Mouse (Mus musculus): ENCODE measurements around the gene Gm5617. TPM values are rescaled to one million over a fixed set of nuclear protein-coding genes. Genes with fewer than 3 reads are reported as not detected.

The Gm5617 gene
- total RNA-seq, 2 experiments from 2014 or later, result 8.0 to 11.3 TPM

Other genes with a start within 250 kb of the Gm5617 start
- 132 and 174 TPM in 2 replicates for gene Nxpe2, start 142.0 kb upstream of the Gm5617 start, total RNA-seq (2014; fragmentation: Nextera tagmentation)
- gene Nxpe2, start 142.0 kb upstream of the Gm5617 start, total RNA-seq (2017), result 89.5 and 143 TPM in 2 replicates
- 209 and 214 TPM in 2 replicates for gene Rexo2, start 14.8 kb upstream of the Gm5617 start, total RNA-seq (2014; fragmentation: Nextera tagmentation)
- 319 and 373 TPM in 2 replicates for gene Rexo2, start 14.8 kb upstream of the Gm5617 start, total RNA-seq (2017)
- gene Rbm7, start 143 bp upstream of the Gm5617 start, total RNA-seq (2014; fragmentation: Nextera tagmentation), result 76.9 and 82.0 TPM in 2 replicates
- 102 and 112 TPM in 2 replicates for gene Rbm7, start 143 bp upstream of the Gm5617 start, total RNA-seq (2017)
- gene Nnmt, start 109.7 kb downstream of the Gm5617 start, total RNA-seq (2014; fragmentation: Nextera tagmentation), result not detected in 2 replicates
- gene Nnmt, start 109.7 kb downstream of the Gm5617 start, total RNA-seq (2017), result not detected in 2 replicates